Mouse (Mus musculus): ENCODE measurements around the gene Gm826. TPM values are rescaled to one million over a fixed set of nuclear protein-coding genes. Genes with fewer than 3 reads are reported as not detected.

Gm826 gene
- polyA plus RNA-seq, 1 experiment, result not detected

- H3K27ac ChIP-seq (ENCODE audit: insufficient read depth, low read length), result no peak overlapping the region
- H3K4me1 ChIP-seq (ENCODE audit: control insufficient read depth, insufficient read depth, low read length), result no peaks in the 10 kb centered on the region
- TF ChIP-seq CTCF (IDR thresholded peaks at IDR 0.05; ENCODE audit: borderline replicate concordance, insufficient read depth, low read length), result no peak
- TF ChIP-seq POLR2A (IDR thresholded peaks at IDR 0.05; ENCODE audit: low read depth, low read length), result no peak
- no peak overlapping the region for H3K4me3 ChIP-seq (ENCODE audit: insufficient read depth, low read length)
These were observed 22.2 kb upstream of the Gm826 start for GRCm38 (mm10) chr2:160356132-160356531.

GRCm38 (mm10) chr2:160354319-160354718, 20.4 kb upstream of the Gm826 start:
- TF ChIP-seq POLR2A (IDR thresholded peaks at IDR 0.05; ENCODE audit: low read depth, low read length) (no peak), CTCF (IDR thresholded peaks at IDR 0.05; ENCODE audit: borderline replicate concordance, insufficient read depth, low read length) (no peak)
- no peaks in the 10 kb centered on the region for H3K4me1 ChIP-seq (ENCODE audit: control insufficient read depth, insufficient read depth, low read length)
- H3K4me3 ChIP-seq (ENCODE audit: insufficient read depth, low read length), result no peak overlapping the region
- no peak overlapping the region for H3K27ac ChIP-seq (ENCODE audit: insufficient read depth, low read length)

- TF ChIP-seq POLR2A (IDR thresholded peaks at IDR 0.05; ENCODE audit: low read depth, low read length) (no peak), CTCF (IDR thresholded peaks at IDR 0.05; ENCODE audit: borderline replicate concordance, insufficient read depth, low read length) (no peak)
- Histone ChIP-seq H3K4me3 (ENCODE audit: insufficient read depth, low read length) (no peak overlapping the region), H3K4me1 (ENCODE audit: control insufficient read depth, insufficient read depth, low read length) (no peaks in the 10 kb centered on the region), H3K27ac (ENCODE audit: insufficient read depth, low read length) (no peak overlapping the region)
These were observed 19.6 kb upstream of the Gm826 start for GRCm38 (mm10) chr2:160353581-160353980.

- Histone ChIP-seq H3K27ac (ENCODE audit: insufficient read depth, low read length) (no peak overlapping the region), H3K4me1 (ENCODE audit: control insufficient read depth, insufficient read depth, low read length) (no peaks in the 10 kb centered on the region), H3K4me3 (ENCODE audit: insufficient read depth, low read length) (no peak overlapping the region)
- TF ChIP-seq POLR2A (IDR thresholded peaks at IDR 0.05; ENCODE audit: low read depth, low read length), result no peak
- TF ChIP-seq CTCF (IDR thresholded peaks at IDR 0.05; ENCODE audit: borderline replicate concordance, insufficient read depth, low read length), result no peak
These were observed 17.1 kb upstream of the Gm826 start for GRCm38 (mm10) chr2:160351038-160351574.

GRCm38 (mm10) chr2:160349578-160349977, 15.6 kb upstream of the Gm826 start:
- TF ChIP-seq POLR2A (IDR thresholded peaks at IDR 0.05; ENCODE audit: low read depth, low read length), result no peak
- no peak for TF ChIP-seq CTCF (IDR thresholded peaks at IDR 0.05; ENCODE audit: borderline replicate concordance, insufficient read depth, low read length)
- H3K4me1 ChIP-seq (ENCODE audit: control insufficient read depth, insufficient read depth, low read length), result no peaks in the 10 kb centered on the region
- H3K4me3 ChIP-seq (ENCODE audit: insufficient read depth, low read length), result no peak overlapping the region
- H3K27ac ChIP-seq (ENCODE audit: insufficient read depth, low read length), result no peak overlapping the region

GRCm38 (mm10) chr2:160348796-160349195, 14.8 kb upstream of the Gm826 start:
- Histone ChIP-seq H3K4me1 (ENCODE audit: control insufficient read depth, insufficient read depth, low read length) (no peaks in the 10 kb centered on the region), H3K27ac (ENCODE audit: insufficient read depth, low read length) (no peak overlapping the region), H3K4me3 (ENCODE audit: insufficient read depth, low read length) (no peak overlapping the region)
- TF ChIP-seq CTCF (IDR thresholded peaks at IDR 0.05; ENCODE audit: borderline replicate concordance, insufficient read depth, low read length) (no peak), POLR2A (IDR thresholded peaks at IDR 0.05; ENCODE audit: low read depth, low read length) (no peak)

- Histone ChIP-seq H3K4me1 (ENCODE audit: control insufficient read depth, insufficient read depth, low read length) (no peaks in the 10 kb centered on the region), H3K27ac (ENCODE audit: insufficient read depth, low read length) (no peak overlapping the region), H3K4me3 (ENCODE audit: insufficient read depth, low read length) (no peak overlapping the region)
- TF ChIP-seq POLR2A (IDR thresholded peaks at IDR 0.05; ENCODE audit: low read depth, low read length), result no peak
- TF ChIP-seq CTCF (IDR thresholded peaks at IDR 0.05; ENCODE audit: borderline replicate concordance, insufficient read depth, low read length), result no peak
These were observed 14.2 kb upstream of the Gm826 start for GRCm38 (mm10) chr2:160348072-160348604.

GRCm38 (mm10) chr2:160345644-160346043, 11.7 kb upstream of the Gm826 start:
- TF ChIP-seq POLR2A (IDR thresholded peaks at IDR 0.05; ENCODE audit: low read depth, low read length) (no peak), CTCF (IDR thresholded peaks at IDR 0.05; ENCODE audit: borderline replicate concordance, insufficient read depth, low read length) (no peak)
- no peak overlapping the region for H3K27ac ChIP-seq (ENCODE audit: insufficient read depth, low read length)
- no peak overlapping the region for H3K4me3 ChIP-seq (ENCODE audit: insufficient read depth, low read length)
- no peaks in the 10 kb centered on the region for H3K4me1 ChIP-seq (ENCODE audit: control insufficient read depth, insufficient read depth, low read length)

GRCm38 (mm10) chr2:160340121-160340520, 6.2 kb upstream of the Gm826 start:
- no peaks in the 10 kb centered on the region for H3K4me1 ChIP-seq (ENCODE audit: control insufficient read depth, insufficient read depth, low read length)
- no peak for TF ChIP-seq CTCF (IDR thresholded peaks at IDR 0.05; ENCODE audit: borderline replicate concordance, insufficient read depth, low read length)
- TF ChIP-seq POLR2A (IDR thresholded peaks at IDR 0.05; ENCODE audit: low read depth, low read length), result no peak
- H3K4me3 ChIP-seq (ENCODE audit: insufficient read depth, low read length), result no peak overlapping the region
- H3K27ac ChIP-seq (ENCODE audit: insufficient read depth, low read length), result no peak overlapping the region

- Histone ChIP-seq H3K4me1 (ENCODE audit: control insufficient read depth, insufficient read depth, low read length) (no peaks in the 10 kb centered on the region), H3K4me3 (ENCODE audit: insufficient read depth, low read length) (no peak overlapping the region), H3K27ac (ENCODE audit: insufficient read depth, low read length) (no peak overlapping the region)
- no peak for TF ChIP-seq CTCF (IDR thresholded peaks at IDR 0.05; ENCODE audit: borderline replicate concordance, insufficient read depth, low read length)
- no peak for TF ChIP-seq POLR2A (IDR thresholded peaks at IDR 0.05; ENCODE audit: low read depth, low read length)
These were observed 5.6 kb upstream of the Gm826 start for GRCm38 (mm10) chr2:160339595-160339994.

All from embryonic fibroblast, embryonic 13.5 days (primary cell).